Mouse (Mus musculus) neural tube, embryonic 12.5 days (tissue): ENCODE results near the gene Adarb1. TPM values are rescaled to one million over a fixed set of nuclear protein-coding genes. Genes with fewer than 3 reads are reported as not detected.

Source experiments
- ATAC-seq: fragments of 200-750 bp; cut with Nextera tagmentation; 2 replicates; pipeline ENCODE4 v1.8.0; 2017; ENCODE audit warnings: low read depth, mild to moderate bottlenecking, moderate TSS enrichment, moderate library complexity; ENCODE audit not compliant: low FRiP score
- H3K27ac ChIP-seq: fragments of 300-500 bp; sonication (generic); 2 replicates; pipeline ENCODE4 v1.5.1; 2016
- H3K27me3 ChIP-seq: fragments of 300-500 bp; sonication (generic); replicated peaks from 2 replicates; pipeline ENCODE4 v1.6.1; 2016; ENCODE audit warnings: mild to moderate bottlenecking
- H3K36me3 ChIP-seq: fragments of 300-500 bp; sonication (generic); 2 replicates; pipeline ENCODE4 v1.6.1; 2016; ENCODE audit warnings: mild to moderate bottlenecking
- H3K4me1 ChIP-seq: fragments of 300-500 bp; sonication (generic); 2 replicates; pipeline ENCODE4 v1.6.1; 2016
- H3K4me2 ChIP-seq: fragments of 300-500 bp; sonication (generic); replicated peaks from 2 replicates; pipeline ENCODE4 v1.6.1; 2016; ENCODE audit warnings: mild to moderate bottlenecking
- H3K4me3 ChIP-seq: fragments of 300-500 bp; sonication (generic); 2 replicates; pipeline ENCODE4 v1.5.1; 2016
- H3K9ac ChIP-seq: fragments of 300-500 bp; sonication (generic); 2 replicates; pipeline ENCODE4 v1.6.1; 2016; ENCODE audit warnings: mild to moderate bottlenecking
- H3K9me3 ChIP-seq: fragments of 300-500 bp; sonication (generic); 2 replicates; pipeline ENCODE4 v1.6.1; 2016; ENCODE audit warnings: mild to moderate bottlenecking
- WGBS: fragments of 180-500 bp; shearing (Covaris S2); methylation state at CpG from one replicate; pipeline ENCODE4 v1.1.7; 2016; 5-methylcytosine and 5-hydroxymethylcytosine counted together
- polyA plus RNA-seq: library from polyadenylated mRNA; unstranded; fragments of >200 nt; fragmentation: Nextera tagmentation; extraction: Ambion mirVana; gene quantifications from 2 replicates; pipeline ENCODE4 v1.2.1, GENCODE M21; 2016

Gene Adarb1
- polyA plus RNA-seq, 1 experiment from 2014 or later, result 9.2 TPM

GRCm38 (mm10) chr10:77430771-77431170 is 12.7 kb upstream of the Adarb1 start:
- Histone ChIP-seq H3K9ac (no peak overlapping the region), H3K27me3 (no peaks in the 10 kb centered on the region), H3K4me3 (no peak overlapping the region), H3K9me3 (no peaks in the 10 kb centered on the region), H3K36me3 (no peaks in the 10 kb centered on the region), H3K4me2 (no peak overlapping the region), H3K27ac (no peak overlapping the region), H3K4me1 (peaks cover 3% of the 10 kb centered on the region; the same call in 1 of the 2 replicates)
- no peak for ATAC-seq

GRCm38 (mm10) chr10:77429921-77430320 is 11.9 kb upstream of the Adarb1 start:
- H3K9ac ChIP-seq, result no peak overlapping the region
- 90% methylated on average over 5 of the region's 5 CpGs for WGBS

GRCm38 (mm10) chr10:77427610-77428009 is 9.5 kb upstream of the Adarb1 start:
- no peak overlapping the region for H3K27ac ChIP-seq
- H3K4me2 ChIP-seq, result no peak overlapping the region
- H3K4me1 ChIP-seq, result peaks cover 2% of the 10 kb centered on the region; the same call in 1 of the 2 replicates
- 51% methylated on average over 2 of the region's 2 CpGs for WGBS
- no peak overlapping the region for H3K9ac ChIP-seq
- ATAC-seq, result no peak
- H3K9me3 ChIP-seq, result no peaks in the 10 kb centered on the region
- H3K27me3 ChIP-seq, result no peaks in the 10 kb centered on the region
- no peaks in the 10 kb centered on the region for H3K36me3 ChIP-seq
- no peak overlapping the region for H3K4me3 ChIP-seq

More at GRCm38 (mm10) chr10:77429921-77430320, 11.9 kb upstream of the Adarb1 start:
- H3K27ac ChIP-seq, result no peak overlapping the region
- no peaks in the 10 kb centered on the region for H3K9me3 ChIP-seq
- H3K4me3 ChIP-seq, result no peak overlapping the region
- H3K4me2 ChIP-seq, result no peak overlapping the region
- no peaks in the 10 kb centered on the region for H3K36me3 ChIP-seq
- H3K4me1 ChIP-seq, result peaks cover 3% of the 10 kb centered on the region; the same call in 1 of the 2 replicates
- no peaks in the 10 kb centered on the region for H3K27me3 ChIP-seq
- ATAC-seq, result no peak

GRCm38 (mm10) chr10:77420190-77420589 is 2.1 kb upstream of the Adarb1 start:
- ATAC-seq, result no peak
- Histone ChIP-seq H3K27me3 (peaks cover 14% of the 10 kb centered on the region), H3K27ac (no peak overlapping the region), H3K4me2 (no peak overlapping the region), H3K4me1 (peaks cover 19% of the 10 kb centered on the region), H3K36me3 (no peaks in the 10 kb centered on the region), H3K9ac (no peak overlapping the region), H3K4me3 (no peak overlapping the region), H3K9me3 (no peaks in the 10 kb centered on the region)
- 91% methylated on average over 3 of the region's 3 CpGs for WGBS

- peak overlapping the region; percentile 78 for H3K9ac ChIP-seq
- peak overlapping the region; percentile 82 for H3K4me3 ChIP-seq
- peak; percentile 83 for ATAC-seq
- H3K27me3 ChIP-seq, result peaks cover 14% of the 10 kb centered on the region
- no peaks in the 10 kb centered on the region for H3K9me3 ChIP-seq
- WGBS, result under 1% methylated on average over 70 of the region's 70 CpGs
- H3K36me3 ChIP-seq, result no peaks in the 10 kb centered on the region
- H3K4me1 ChIP-seq, result peaks cover 17% of the 10 kb centered on the region
- peak overlapping the region; percentile 96 for H3K4me2 ChIP-seq
- H3K27ac ChIP-seq, result peak overlapping the region; percentile 53; the same call in 1 of the 2 replicates
These were observed 599 bp downstream of the Adarb1 start for GRCm38 (mm10) chr10:77417240-77418102.

GRCm38 (mm10) chr10:77416666-77417239 is 1.3 kb downstream of the Adarb1 start:
- WGBS, result 3% methylated on average over 24 of the region's 24 CpGs
- Histone ChIP-seq H3K9me3 (no peaks in the 10 kb centered on the region), H3K36me3 (no peaks in the 10 kb centered on the region), H3K27ac (no peak overlapping the region), H3K9ac (peak overlapping the region; percentile 78), H3K4me2 (peak overlapping the region; percentile 96), H3K27me3 (peaks cover 14% of the 10 kb centered on the region), H3K4me1 (peaks cover 17% of the 10 kb centered on the region), H3K4me3 (peak overlapping the region; percentile 82)
- ATAC-seq, result 0 out of 2 replicates have a peak, but pooled peaks have one; percentile 1

- Histone ChIP-seq H3K9ac (no peak overlapping the region), H3K4me3 (no peak overlapping the region), H3K27ac (no peak overlapping the region), H3K36me3 (no peaks in the 10 kb centered on the region), H3K9me3 (no peaks in the 10 kb centered on the region), H3K27me3 (peaks cover 14% of the 10 kb centered on the region), H3K4me1 (peaks cover 17% of the 10 kb centered on the region), H3K4me2 (no peak overlapping the region)
- ATAC-seq, result no peak
- WGBS, result 89% methylated on average over 5 of the region's 5 CpGs
These were observed 2.2 kb downstream of the Adarb1 start for GRCm38 (mm10) chr10:77415867-77416266.

- no peak overlapping the region for H3K9ac ChIP-seq
These were observed 4.3 kb downstream of the Adarb1 start for GRCm38 (mm10) chr10:77413791-77414190.

GRCm38 (mm10) chr10:77409154-77409553 is 8.9 kb downstream of the Adarb1 start:
- no peak overlapping the region for H3K27ac ChIP-seq
- no peak for ATAC-seq
- no peak overlapping the region for H3K9ac ChIP-seq
- H3K4me1 ChIP-seq, result no peaks in the 10 kb centered on the region
- no peak overlapping the region for H3K4me2 ChIP-seq
- WGBS, result 66% methylated on average over 2 of the region's 2 CpGs
- no peaks in the 10 kb centered on the region for H3K36me3 ChIP-seq
- no peak overlapping the region for H3K4me3 ChIP-seq
- H3K27me3 ChIP-seq, result no peaks in the 10 kb centered on the region
- H3K9me3 ChIP-seq, result no peaks in the 10 kb centered on the region

More at GRCm38 (mm10) chr10:77413791-77414190, 4.3 kb downstream of the Adarb1 start:
- H3K9me3 ChIP-seq, result no peaks in the 10 kb centered on the region
- H3K36me3 ChIP-seq, result no peaks in the 10 kb centered on the region
- H3K4me2 ChIP-seq, result no peak overlapping the region
- H3K4me3 ChIP-seq, result no peak overlapping the region
- no peak overlapping the region for H3K27ac ChIP-seq
- H3K4me1 ChIP-seq, result peaks cover 15% of the 10 kb centered on the region
- WGBS, result 80% methylated on average over 2 of the region's 2 CpGs
- peaks cover 14% of the 10 kb centered on the region for H3K27me3 ChIP-seq
- no peak for ATAC-seq

GRCm38 (mm10) chr10:77408241-77408640 is 9.8 kb downstream of the Adarb1 start:
- H3K4me2 ChIP-seq, result no peak overlapping the region
- no peaks in the 10 kb centered on the region for H3K36me3 ChIP-seq
- H3K9me3 ChIP-seq, result no peaks in the 10 kb centered on the region
- no peak overlapping the region for H3K9ac ChIP-seq
- ATAC-seq, result no peak
- WGBS, result 88% methylated on average over 9 of the region's 9 CpGs
- H3K4me1 ChIP-seq, result no peaks in the 10 kb centered on the region
- H3K27ac ChIP-seq, result no peak overlapping the region
- no peak overlapping the region for H3K4me3 ChIP-seq
- H3K27me3 ChIP-seq, result no peaks in the 10 kb centered on the region

GRCm38 (mm10) chr10:77406486-77406885 is 11.6 kb downstream of the Adarb1 start:
- no peak overlapping the region for H3K9ac ChIP-seq
- H3K4me2 ChIP-seq, result no peak overlapping the region
- no peak overlapping the region for H3K4me3 ChIP-seq
- no peak for ATAC-seq
- no peaks in the 10 kb centered on the region for H3K9me3 ChIP-seq
- H3K27ac ChIP-seq, result no peak overlapping the region
- no peaks in the 10 kb centered on the region for H3K4me1 ChIP-seq
- 88% methylated on average over 6 of the region's 6 CpGs for WGBS
- no peaks in the 10 kb centered on the region for H3K36me3 ChIP-seq
- H3K27me3 ChIP-seq, result no peaks in the 10 kb centered on the region

GRCm38 (mm10) chr10:77402463-77402862 is 15.6 kb downstream of the Adarb1 start:
- H3K4me1 ChIP-seq, result no peaks in the 10 kb centered on the region
- H3K4me2 ChIP-seq, result no peak overlapping the region
- no peaks in the 10 kb centered on the region for H3K36me3 ChIP-seq
- ATAC-seq, result no peak
- no peaks in the 10 kb centered on the region for H3K9me3 ChIP-seq
- no peak overlapping the region for H3K27ac ChIP-seq
- 76% methylated on average over 1 of the region's 1 CpGs for WGBS
- no peak overlapping the region for H3K4me3 ChIP-seq
- H3K27me3 ChIP-seq, result no peaks in the 10 kb centered on the region
- H3K9ac ChIP-seq, result no peak overlapping the region
